In genomic region chr4:152349837-152350381, GRCm38 (mm10) we compare ENCODE assay signal across 9 mouse cellular contexts. TPM values are rescaled to one million over a fixed set of nuclear protein-coding genes. Genes with fewer than 3 reads are reported as not detected.
A peak's percentile ranks its signal among the peaks of the same experiment; 100 is the strongest.
DNase-seq lines count a peak whose midpoint lies in the region; ATAC-seq and TF ChIP-seq lines count a peak whose summit lies in the region.
"Had no signal": no experiment of that assay in that cellular context is flagged by ENCODE, and none has a peak within 500 bp of the region (broad histone marks: within the 10 kb centered on the region; RNA-seq: fewer than 3 reads in every experiment).

No protein-coding gene starts in this region.

- peaks cover 31% of the 10 kb centered on the region for H3K27me3 ChIP-seq in E14TG2a.4 (ENCODE audit: insufficient read depth, low read length)
- H3K27me3 ChIP-seq in hindbrain, embryonic 12.5 days, result peaks cover 68% of the 10 kb centered on the region
- H3K27me3 ChIP-seq in midbrain, embryonic 12.5 days, result peaks cover 74% of the 10 kb centered on the region

- H3K9me3 ChIP-seq in E14TG2a.4 (ENCODE audit: low read length), result no peaks in the 10 kb centered on the region
- H3K9me3 ChIP-seq in hindbrain, embryonic 12.5 days (replicated peaks), result no peaks in the 10 kb centered on the region
- no peaks in the 10 kb centered on the region for H3K9me3 ChIP-seq in midbrain, embryonic 12.5 days

- H3K4me2 ChIP-seq in hindbrain, embryonic 12.5 days (replicated peaks), result peak overlapping the region; percentile 44
- H3K4me2 ChIP-seq in midbrain, embryonic 12.5 days (replicated peaks), result peak overlapping the region; percentile 39

- H3K9ac ChIP-seq in hindbrain, embryonic 12.5 days, result peak overlapping the region; percentile 48; the same call in 1 of the 2 replicates
- peak overlapping the region; percentile 41; the same call in 1 of the 2 replicates for H3K9ac ChIP-seq in midbrain, embryonic 12.5 days (replicated peaks)

- H3K36me3 ChIP-seq in E14TG2a.4 (ENCODE audit: insufficient read depth, low read length), result no peaks in the 10 kb centered on the region
- no peaks in the 10 kb centered on the region for H3K36me3 ChIP-seq in hindbrain, embryonic 12.5 days
- H3K36me3 ChIP-seq in midbrain, embryonic 12.5 days, result no peaks in the 10 kb centered on the region

- no peak for TF ChIP-seq CTCF in E14TG2a.4 (conservative IDR thresholded peaks at IDR 0.05; ENCODE audit: low read length)
- no peak for TF ChIP-seq CTCF in brain, embryonic 14.5 days (IDR thresholded peaks at IDR 0.05; ENCODE audit: borderline replicate concordance, extremely low read depth, insufficient read depth, insufficient read length)

- TF ChIP-seq POLR2A in brain, embryonic 14.5 days (IDR thresholded peaks at IDR 0.05; ENCODE audit: borderline replicate concordance, extremely low read depth, insufficient read depth, insufficient read length, poor library complexity, severe bottlenecking), result no peak

- DNase-seq in brain, embryonic 14.5 days (ENCODE audit: low read depth), result peak; percentile 95
- no peak for DNase-seq in heart, postnatal 4 days
- DNase-seq in heart, postnatal 25 days (ENCODE audit: low spot score), result no peak
- DNase-seq in heart, adult 8-10 months (ENCODE audit: low spot score), result no peak

- H3K4me3 ChIP-seq in E14TG2a.4 (replicated peaks; ENCODE audit: low read length), result peak overlapping the region; percentile 67
- H3K4me3 ChIP-seq in hindbrain, embryonic 12.5 days, result 0 out of 2 replicates have a peak overlapping the region, but pooled peaks have one; percentile 7
- 0 out of 2 replicates have a peak overlapping the region, but pooled peaks have one; percentile 18 for H3K4me3 ChIP-seq in midbrain, embryonic 12.5 days

- intact Hi-C loops in heart, postnatal 25 days (cut with DNase I), result loop anchor here (5.0 kb wide), 1 partner anchor 67 kb away; no protein-coding TSS in a partner anchor

- peak; percentile 44 for ATAC-seq in hindbrain, embryonic 12.5 days (ENCODE audit: low FRiP score)
- ATAC-seq in midbrain, embryonic 12.5 days (ENCODE audit: low FRiP score, low read depth), result 0 out of 2 replicates have a peak, but pooled peaks have one; percentile 28
- no peak for ATAC-seq in activated CD4-positive, CD25-positive, alpha-beta regulatory T cell, adult 4 months

- peak overlapping the region; percentile 77 for H3K27ac ChIP-seq in hindbrain, embryonic 12.5 days
- H3K27ac ChIP-seq in midbrain, embryonic 12.5 days (replicated peaks), result peak overlapping the region; percentile 54

- H3K4me1 ChIP-seq in E14TG2a.4 (replicated peaks; ENCODE audit: low read depth, low read length), result peaks cover 100% of the 10 kb centered on the region
- peaks cover 30% of the 10 kb centered on the region for H3K4me1 ChIP-seq in hindbrain, embryonic 12.5 days
- peaks cover 32% of the 10 kb centered on the region for H3K4me1 ChIP-seq in midbrain, embryonic 12.5 days

- WGBS in hindbrain, embryonic 12.5 days, result 8% methylated on average over 15 of the region's 17 CpGs
- 16% methylated on average over 17 of the region's 17 CpGs for WGBS in midbrain, embryonic 12.5 days

RNA-seq across cellular contexts. Expression of gene Chd5, which starts 11.5 kb away (rescaled TPM):
- 22.1 and 47.3 TPM in 2 replicates for polyA plus RNA-seq in brain, embryonic 14.5 days (2012; rRNA removed)
- 4.1 and 4.8 TPM in 2 replicates for polyA plus RNA-seq in hindbrain, embryonic 12.5 days (2016; fragmentation: Nextera tagmentation; extraction: Ambion mirVana)
- 3.5 and 4.9 TPM in 2 replicates for polyA plus RNA-seq in midbrain, embryonic 12.5 days (2016; fragmentation: Nextera tagmentation; extraction: Ambion mirVana)
- polyA plus RNA-seq in activated CD4-positive, CD25-positive, alpha-beta regulatory T cell, adult 4 months (2017; shearing (Covaris generic)), result under 1 TPM in 1 of 2 experiments, not detected in 1; 0.19 TPM
- under 1 TPM; 0.17 to 0.18 TPM for total RNA-seq in heart, postnatal 4 days (2021)
- under 1 TPM; 0.08 to 0.14 TPM for total RNA-seq in heart, postnatal 25 days (2021)
- total RNA-seq in heart, adult 8-10 months (2022), result under 1 TPM; 0.19 to 0.59 (median 0.27) TPM

RNA-seq across cellular contexts. Expression of gene Rpl22, which starts 24.4 kb away (rescaled TPM):
- polyA plus RNA-seq in brain, embryonic 14.5 days (2012; rRNA removed), result 239 and 292 TPM in 2 replicates
- polyA plus RNA-seq in hindbrain, embryonic 12.5 days (2016; fragmentation: Nextera tagmentation; extraction: Ambion mirVana), result 257 and 282 TPM in 2 replicates
- polyA plus RNA-seq in midbrain, embryonic 12.5 days (2016; fragmentation: Nextera tagmentation; extraction: Ambion mirVana), result 264 and 283 TPM in 2 replicates
- 1,000 to 10,000 TPM; 1,059 to 1,071 TPM for polyA plus RNA-seq in activated CD4-positive, CD25-positive, alpha-beta regulatory T cell, adult 4 months (2017; shearing (Covaris generic))
- total RNA-seq in heart, postnatal 4 days (2021), result 100 to 1,000 TPM; 312 to 319 TPM
- total RNA-seq in heart, postnatal 25 days (2021), result 100 to 1,000 TPM; 254 TPM
- 100 to 1,000 TPM; 266 to 327 (median 276) TPM for total RNA-seq in heart, adult 8-10 months (2022)

RNA-seq across cellular contexts. Expression of gene Rnf207, which starts 31.1 kb away (rescaled TPM):
- polyA plus RNA-seq in brain, embryonic 14.5 days (2012; rRNA removed), result 6.9 and 7.1 TPM in 2 replicates
- polyA plus RNA-seq in hindbrain, embryonic 12.5 days (2016; fragmentation: Nextera tagmentation; extraction: Ambion mirVana), result 2.5 and 3.8 TPM in 2 replicates
- polyA plus RNA-seq in midbrain, embryonic 12.5 days (2016; fragmentation: Nextera tagmentation; extraction: Ambion mirVana), result 2.7 and 2.8 TPM in 2 replicates
- polyA plus RNA-seq in activated CD4-positive, CD25-positive, alpha-beta regulatory T cell, adult 4 months (2017; shearing (Covaris generic)), result not detected
- total RNA-seq in heart, postnatal 4 days (2021), result 100 to 1,000 TPM; 105 to 116 TPM
- total RNA-seq in heart, postnatal 25 days (2021), result 10 to 100 TPM; 69.6 to 73.3 TPM
- 10 to 100 TPM; 29.1 to 63.4 (median 46.1) TPM for total RNA-seq in heart, adult 8-10 months (2022)
- total RNA-seq: neutrophil, adult 5-6 weeks had no signal

RNA-seq across cellular contexts. Expression of gene Icmt, which starts 52.9 kb away (rescaled TPM):
- 20.9 and 23.0 TPM in 2 replicates for polyA plus RNA-seq in brain, embryonic 14.5 days (2012; rRNA removed)
- polyA plus RNA-seq in hindbrain, embryonic 12.5 days (2016; fragmentation: Nextera tagmentation; extraction: Ambion mirVana), result 25.3 and 25.6 TPM in 2 replicates
- 22.6 and 24.5 TPM in 2 replicates for polyA plus RNA-seq in midbrain, embryonic 12.5 days (2016; fragmentation: Nextera tagmentation; extraction: Ambion mirVana)
- 1 to 10 TPM; 7.2 to 7.7 TPM for polyA plus RNA-seq in activated CD4-positive, CD25-positive, alpha-beta regulatory T cell, adult 4 months (2017; shearing (Covaris generic))
- total RNA-seq in heart, postnatal 4 days (2021), result 10 to 100 TPM; 32.1 to 33.3 TPM
- 10 to 100 TPM; 25.2 to 26.7 TPM for total RNA-seq in heart, postnatal 25 days (2021)
- total RNA-seq in heart, adult 8-10 months (2022), result 10 to 100 TPM; 25.2 to 36.4 (median 30.6) TPM

RNA-seq across cellular contexts. Expression of gene Hes3, which starts 58.4 kb away (rescaled TPM):
- 0.37 and 0.88 TPM in 2 replicates for polyA plus RNA-seq in brain, embryonic 14.5 days (2012; rRNA removed)
- 1.2 and 2.1 TPM in 2 replicates for polyA plus RNA-seq in hindbrain, embryonic 12.5 days (2016; fragmentation: Nextera tagmentation; extraction: Ambion mirVana)
- polyA plus RNA-seq in midbrain, embryonic 12.5 days (2016; fragmentation: Nextera tagmentation; extraction: Ambion mirVana), result 4.0 and 5.2 TPM in 2 replicates
- polyA plus RNA-seq in activated CD4-positive, CD25-positive, alpha-beta regulatory T cell, adult 4 months (2017; shearing (Covaris generic)), result not detected
- not detected for total RNA-seq in heart, postnatal 4 days (2021)
- total RNA-seq in heart, postnatal 25 days (2021), result not detected
- total RNA-seq in heart, adult 8-10 months (2022), result not detected
- total RNA-seq: neutrophil, adult 5-6 weeks had no signal

Comparison
In these comparisons a context has a peak if more than half of its experiments do, and no peak if none do; other contexts are left out.
1. H3K4me3 ChIP-seq: peak in every context shown above with its lines; median percentile 67 in E14TG2a.4; 18 in midbrain, embryonic 12.5 days; 7 in hindbrain, embryonic 12.5 days.